Mouse (Mus musculus) midbrain, embryonic 12.5 days (tissue): Measurements from ENCODE around the gene Rgs12. TPM values are rescaled to one million over a fixed set of nuclear protein-coding genes. Genes with fewer than 3 reads are reported as not detected.

Experiments used
- ATAC-seq: fragments of 200-750 bp; cut with Nextera tagmentation; 2 replicates; pipeline ENCODE4 v1.8.0; 2017; ENCODE audit warnings: low read depth, moderate TSS enrichment, moderate library complexity; ENCODE audit not compliant: low FRiP score
- H3K27ac ChIP-seq: fragments of 300-500 bp; sonication (generic); replicated peaks from 2 replicates; pipeline ENCODE4 v1.5.1; 2016; ENCODE audit warnings: mild to moderate bottlenecking
- H3K27me3 ChIP-seq: fragments of 300-500 bp; sonication (generic); 2 replicates; pipeline ENCODE4 v1.6.1; 2016; ENCODE audit warnings: mild to moderate bottlenecking
- H3K36me3 ChIP-seq: fragments of 300-500 bp; sonication (generic); 2 replicates; pipeline ENCODE4 v1.6.1; 2016
- H3K4me1 ChIP-seq: fragments of 300-500 bp; sonication (generic); 2 replicates; pipeline ENCODE4 v1.6.1; 2016
- H3K4me2 ChIP-seq: fragments of 300-500 bp; sonication (generic); replicated peaks from 2 replicates; pipeline ENCODE4 v1.6.1; 2016; ENCODE audit warnings: mild to moderate bottlenecking, moderate library complexity
- H3K4me3 ChIP-seq: fragments of 300-500 bp; sonication (generic); 2 replicates; pipeline ENCODE4 v1.5.1; 2016; ENCODE audit warnings: mild to moderate bottlenecking
- H3K9ac ChIP-seq: fragments of 300-500 bp; sonication (generic); replicated peaks from 2 replicates; pipeline ENCODE4 v1.6.1; 2016; ENCODE audit warnings: mild to moderate bottlenecking, moderate library complexity
- H3K9me3 ChIP-seq: fragments of 300-500 bp; sonication (generic); 2 replicates; pipeline ENCODE4 v1.6.1; 2016; ENCODE audit warnings: mild to moderate bottlenecking
- WGBS: fragments of 180-500 bp; shearing (Covaris S2); methylation state at CpG from one replicate; pipeline ENCODE4 v1.1.7; 2016; 5-methylcytosine and 5-hydroxymethylcytosine counted together
- microRNA-seq: library from miRNA; unstranded; fragments of <30 nt; microRNA quantifications from one replicate; pipeline ENCODE4, GENCODE M21; 2017
- polyA plus RNA-seq: library from polyadenylated mRNA; unstranded; fragments of >200 nt; fragmentation: Nextera tagmentation; extraction: Ambion mirVana; gene quantifications from 2 replicates; pipeline ENCODE4 v1.2.1, GENCODE M21; 2016

Rgs12 gene
- polyA plus RNA-seq, 1 experiment from 2014 or later = 84.6 TPM

DNA sequence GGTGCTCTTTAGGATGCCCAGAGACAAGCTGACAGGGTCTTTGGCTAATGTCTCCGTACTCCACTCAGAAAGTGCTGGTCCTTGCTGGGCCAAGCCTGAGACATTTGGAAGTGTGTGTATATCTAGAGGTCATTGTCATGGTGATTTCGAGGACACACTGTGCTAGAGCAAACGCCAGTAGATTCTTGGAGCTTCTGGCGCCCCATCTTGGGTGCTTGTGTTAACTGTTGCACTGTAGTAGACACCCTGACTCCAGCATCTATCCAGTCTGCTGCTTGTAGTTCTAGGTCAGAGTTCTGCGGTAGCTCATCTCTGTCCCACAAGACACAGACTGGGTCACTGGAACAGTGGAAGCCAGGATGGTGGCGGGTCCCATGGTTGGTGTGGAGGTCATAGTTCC, 122.6 kb downstream of the Rgs12 start:
- ATAC-seq = no peak
- Histone ChIP-seq H3K9me3 (no peaks in the 10 kb centered on the region), H3K27me3 (no peaks in the 10 kb centered on the region), H3K4me3 (no peak overlapping the region), H3K4me1 (peaks cover 6% of the 10 kb centered on the region; the same call in 1 of the 2 replicates), H3K27ac (no peak overlapping the region), H3K4me2 (no peak overlapping the region), H3K9ac (no peak overlapping the region), H3K36me3 (no peaks in the 10 kb centered on the region)
- 92% methylated on average over 6 of the region's 6 CpGs for WGBS

DNA sequence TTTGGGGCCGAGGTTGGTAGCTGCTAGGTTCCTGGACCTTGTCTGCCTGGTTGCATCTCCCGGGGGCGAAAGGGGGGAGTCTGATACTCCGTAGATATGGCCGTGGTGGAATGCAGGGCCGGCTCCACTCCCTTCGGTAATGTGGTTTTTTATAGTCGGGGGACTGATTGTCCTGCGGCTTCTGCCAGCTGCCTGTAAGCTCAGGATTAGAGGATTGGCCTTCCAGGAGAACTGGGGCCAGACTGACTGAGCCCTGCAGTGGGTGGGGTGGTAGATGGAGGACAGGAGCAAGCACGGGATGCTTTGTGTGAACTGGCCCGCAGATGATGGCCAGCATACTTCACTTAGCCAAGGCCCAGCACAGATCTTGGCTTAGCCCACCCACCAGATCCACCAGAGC, 124.0 kb downstream of the Rgs12 start:
- Histone ChIP-seq H3K4me2 (no peak overlapping the region), H3K9me3 (no peaks in the 10 kb centered on the region), H3K4me1 (peaks cover 6% of the 10 kb centered on the region; the same call in 1 of the 2 replicates), H3K27ac (no peak overlapping the region), H3K27me3 (peaks cover 4% of the 10 kb centered on the region; the same call in 1 of the 2 replicates), H3K9ac (no peak overlapping the region), H3K4me3 (no peak overlapping the region), H3K36me3 (no peaks in the 10 kb centered on the region)
- WGBS = 89% methylated on average over 11 of the region's 11 CpGs
- ATAC-seq = no peak

DNA sequence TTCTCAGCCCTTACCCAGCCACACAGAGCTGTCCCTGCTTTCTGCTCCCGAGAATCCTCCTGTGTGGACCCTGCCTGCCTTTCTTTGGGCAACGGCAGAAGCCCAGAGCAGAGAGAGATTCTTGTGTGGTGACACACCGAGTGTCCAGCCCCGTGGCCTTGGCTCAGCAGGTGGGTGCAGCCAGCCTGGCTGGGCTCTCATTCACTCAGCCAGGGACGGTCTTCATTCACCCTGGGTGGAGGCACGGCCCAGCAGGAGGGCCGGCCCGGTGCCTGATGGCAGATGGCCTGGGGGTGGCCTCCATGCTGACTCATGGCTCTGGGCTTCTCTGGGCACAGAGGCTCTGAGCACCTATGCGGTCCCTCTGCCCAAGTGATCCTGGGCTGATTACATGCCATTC, 124.7 kb downstream of the Rgs12 start:
- Histone ChIP-seq H3K27ac (no peak overlapping the region), H3K9ac (no peak overlapping the region), H3K4me2 (no peak overlapping the region), H3K9me3 (no peaks in the 10 kb centered on the region), H3K36me3 (no peaks in the 10 kb centered on the region), H3K4me3 (no peak overlapping the region), H3K27me3 (peaks cover 12% of the 10 kb centered on the region), H3K4me1 (peaks cover 6% of the 10 kb centered on the region; the same call in 1 of the 2 replicates)
- WGBS = 73% methylated on average over 9 of the region's 9 CpGs
- no peak for ATAC-seq

- no peak overlapping the region for H3K4me3 ChIP-seq
- H3K36me3 ChIP-seq = no peaks in the 10 kb centered on the region
- no peak overlapping the region for H3K27ac ChIP-seq
- H3K9ac ChIP-seq = no peak overlapping the region
- H3K9me3 ChIP-seq = no peaks in the 10 kb centered on the region
- no peak for ATAC-seq
- H3K4me1 ChIP-seq = peaks cover 3% of the 10 kb centered on the region; the same call in 1 of the 2 replicates
- WGBS = 82% methylated on average over 1 of the region's 1 CpGs
- H3K4me2 ChIP-seq = no peak overlapping the region
- peaks cover 29% of the 10 kb centered on the region for H3K27me3 ChIP-seq
Observed at GRCm38 (mm10) chr5:35076369-35076768, 127.1 kb downstream of the Rgs12 start.

GRCm38 (mm10) chr5:35079101-35079500, 129.9 kb downstream of the Rgs12 start:
- WGBS = 25% methylated on average over 18 of the region's 18 CpGs
- peaks cover 3% of the 10 kb centered on the region; the same call in 1 of the 2 replicates for H3K4me1 ChIP-seq
- ATAC-seq = no peak
- H3K9ac ChIP-seq = no peak overlapping the region
- H3K4me3 ChIP-seq = no peak overlapping the region
- no peaks in the 10 kb centered on the region for H3K36me3 ChIP-seq
- no peak overlapping the region for H3K4me2 ChIP-seq
- H3K9me3 ChIP-seq = no peaks in the 10 kb centered on the region
- H3K27me3 ChIP-seq = peaks cover 29% of the 10 kb centered on the region
- H3K27ac ChIP-seq = no peak overlapping the region

GRCm38 (mm10) chr5:35084913-35085312, 135.7 kb downstream of the Rgs12 start:
- no peak overlapping the region for H3K4me2 ChIP-seq
- no peak overlapping the region for H3K4me3 ChIP-seq
- 78% methylated on average over 3 of the region's 3 CpGs for WGBS
- H3K9ac ChIP-seq = no peak overlapping the region
- no peaks in the 10 kb centered on the region for H3K9me3 ChIP-seq
- H3K27me3 ChIP-seq = peaks cover 8% of the 10 kb centered on the region; the same call in 1 of the 2 replicates
- H3K27ac ChIP-seq = no peak overlapping the region
- 0 out of 2 replicates have a peak, but pooled peaks cover 3% of the 10 kb centered on the region for H3K36me3 ChIP-seq
- no peak for ATAC-seq
- no peaks in the 10 kb centered on the region for H3K4me1 ChIP-seq

- 67% methylated on average over 9 of the region's 9 CpGs for WGBS
- no peak for ATAC-seq
- Histone ChIP-seq H3K9ac (no peak overlapping the region), H3K27ac (no peak overlapping the region), H3K4me2 (no peak overlapping the region), H3K36me3 (peaks cover 40% of the 10 kb centered on the region), H3K4me1 (no peaks in the 10 kb centered on the region), H3K4me3 (no peak overlapping the region), H3K9me3 (no peaks in the 10 kb centered on the region), H3K27me3 (no peaks in the 10 kb centered on the region)
Observed at GRCm38 (mm10) chr5:35088785-35089613, 139.8 kb downstream of the Rgs12 start.

Small RNAs within 50 kb of the gene (microRNA-seq; reads per million reads assigned to microRNA genes)
- gene Mir3097 = 15.3 reads per million, percentile 31 among the genes with 10 or more reads in this experiment

Other genes starting within 250 kb of the Rgs12 start
- 21.2 and 22.2 TPM in 2 replicates for gene Htt, start 187.7 kb upstream of the Rgs12 start, polyA plus RNA-seq
- 1.7 and 2.7 TPM in 2 replicates for gene Msantd1, start 41.4 kb upstream of the Rgs12 start, polyA plus RNA-seq
- 0.31 and 0.33 TPM in 2 replicates for gene Hgfac, start 92.1 kb downstream of the Rgs12 start, polyA plus RNA-seq
- 0.42 and 0.46 TPM in 2 replicates for gene Dok7, start 107.3 kb downstream of the Rgs12 start, polyA plus RNA-seq
- 100 and 112 TPM in 2 replicates for gene Lrpap1, start 156.3 kb downstream of the Rgs12 start, polyA plus RNA-seq